Mouse (Mus musculus) forebrain, embryonic 13.5 days (tissue): ENCODE results near the gene Zfp865. TPM values are rescaled to one million over a fixed set of nuclear protein-coding genes. Genes with fewer than 3 reads are reported as not detected.
A peak's percentile ranks its signal among the peaks of the same experiment; 100 is the strongest.

ENCODE experiments used
- ATAC-seq: fragments of 200-750 bp; cut with Nextera tagmentation; 2 replicates; pipeline ENCODE4 v1.8.0; 2017
- H3K27ac ChIP-seq: fragments of 300-500 bp; sonication (generic); 2 replicates; pipeline ENCODE4 v1.5.1; 2015; ENCODE audit warnings: inconsistent platforms, mild to moderate bottlenecking, moderate library complexity
- H3K27me3 ChIP-seq: fragments of 300-500 bp; sonication (generic); 2 replicates; pipeline ENCODE4 v1.6.1; 2015; ENCODE audit warnings: mild to moderate bottlenecking, inconsistent platforms
- H3K36me3 ChIP-seq: fragments of 300-500 bp; sonication (generic); 2 replicates; pipeline ENCODE4 v1.6.1; 2015; ENCODE audit warnings: mild to moderate bottlenecking, inconsistent platforms; ENCODE audit not compliant: poor library complexity, severe bottlenecking
- H3K4me1 ChIP-seq: fragments of 300-500 bp; sonication (generic); 2 replicates; pipeline ENCODE4 v1.6.1; 2015; ENCODE audit warnings: inconsistent platforms
- H3K4me2 ChIP-seq: fragments of 300-500 bp; sonication (generic); 2 replicates; pipeline ENCODE4 v1.6.1; 2015; ENCODE audit warnings: inconsistent platforms, mild to moderate bottlenecking, moderate library complexity
- H3K4me3 ChIP-seq: fragments of 300-500 bp; sonication (generic); 2 replicates; pipeline ENCODE4 v1.5.1; 2015; ENCODE audit warnings: mild to moderate bottlenecking, inconsistent platforms
- H3K9ac ChIP-seq: fragments of 300-500 bp; sonication (generic); 2 replicates; pipeline ENCODE4 v1.6.1; 2015; ENCODE audit warnings: mild to moderate bottlenecking, inconsistent platforms
- H3K9me3 ChIP-seq: fragments of 300-500 bp; sonication (generic); replicated peaks from 2 replicates; pipeline ENCODE4 v1.6.1; 2016; ENCODE audit warnings: inconsistent platforms
- WGBS: fragments of 180-500 bp; shearing (Covaris S2); methylation state at CpG from one replicate; pipeline ENCODE4 v1.1.7; 2015; 5-methylcytosine and 5-hydroxymethylcytosine counted together
- polyA plus RNA-seq: library from polyadenylated mRNA; unstranded; fragments of >200 nt; fragmentation: Nextera tagmentation; extraction: Ambion mirVana; gene quantifications from 2 replicates; pipeline ENCODE4 v1.2.1, GENCODE M21; 2015

Gene Zfp865
- polyA plus RNA-seq, 1 experiment from 2014 or later = 5.4 TPM

- Histone ChIP-seq H3K9ac (no peak overlapping the region), H3K4me1 (peaks cover 9% of the 10 kb centered on the region; the same call in 1 of the 2 replicates), H3K4me3 (no peak overlapping the region), H3K4me2 (0 out of 2 replicates have a peak overlapping the region, but pooled peaks have one; percentile 59), H3K27me3 (no peaks in the 10 kb centered on the region), H3K36me3 (peaks cover 48% of the 10 kb centered on the region), H3K9me3 (no peaks in the 10 kb centered on the region), H3K27ac (no peak overlapping the region)
- no peak for ATAC-seq
- WGBS = 91% methylated on average over 7 of the region's 7 CpGs
Measured at GRCm38 (mm10) chr7:5037026-5037425, 16.9 kb downstream of the Zfp865 start.

- peak overlapping the region; percentile 88 for H3K27ac ChIP-seq
- H3K27me3 ChIP-seq = no peaks in the 10 kb centered on the region
- WGBS = 89% methylated on average over 8 of the region's 8 CpGs
- H3K9ac ChIP-seq = no peak overlapping the region
- H3K4me1 ChIP-seq = peaks cover 9% of the 10 kb centered on the region; the same call in 1 of the 2 replicates
- H3K4me3 ChIP-seq = peak overlapping the region; percentile 64
- H3K9me3 ChIP-seq = no peaks in the 10 kb centered on the region
- no peak for ATAC-seq
- peak overlapping the region; percentile 59 for H3K4me2 ChIP-seq
- peaks cover 44% of the 10 kb centered on the region for H3K36me3 ChIP-seq
Measured at GRCm38 (mm10) chr7:5037467-5037866, 17.3 kb downstream of the Zfp865 start.

- under 1% methylated on average over 48 of the region's 48 CpGs for WGBS
- peak within 1 kb of the TSS; percentile 72 for H3K9ac ChIP-seq
- H3K36me3 ChIP-seq = peaks cover 36% of the 10 kb centered on the region
- peak within 1 kb of the TSS; percentile 59 for H3K4me2 ChIP-seq
- peaks cover 9% of the 10 kb centered on the region; the same call in 1 of the 2 replicates for H3K4me1 ChIP-seq
- H3K9me3 ChIP-seq = no peaks in the 10 kb centered on the region
- peak within 1 kb of the TSS; percentile 88 for H3K27ac ChIP-seq
- ATAC-seq = peak; percentile 97
- H3K27me3 ChIP-seq = no peaks in the 10 kb centered on the region
- H3K4me3 ChIP-seq = peak within 1 kb of the TSS; percentile 64
Measured at GRCm38 (mm10) chr7:5038109-5038732, 18.0 kb downstream of the Zfp865 start, which contains the start of gene Zfp784. Zfp784 (minus strand) TSS chr7:5038446.

GRCm38 (mm10) chr7:5038940-5039339 lies 18.8 kb downstream of the Zfp865 start:
- Histone ChIP-seq H3K9ac (no peak overlapping the region), H3K4me3 (peak overlapping the region; percentile 64), H3K9me3 (no peaks in the 10 kb centered on the region), H3K36me3 (peaks cover 29% of the 10 kb centered on the region), H3K27me3 (no peaks in the 10 kb centered on the region), H3K4me2 (peak overlapping the region; percentile 59), H3K27ac (peak overlapping the region; percentile 88; the same call in 1 of the 2 replicates), H3K4me1 (peaks cover 9% of the 10 kb centered on the region; the same call in 1 of the 2 replicates)
- WGBS = 25% methylated on average over 5 of the region's 5 CpGs
- no peak for ATAC-seq

- H3K4me1 ChIP-seq = no peaks in the 10 kb centered on the region
- peaks cover 4% of the 10 kb centered on the region; the same call in 1 of the 2 replicates for H3K36me3 ChIP-seq
- H3K4me2 ChIP-seq = no peak overlapping the region
- no peak overlapping the region for H3K27ac ChIP-seq
- H3K4me3 ChIP-seq = no peak overlapping the region
- WGBS = 85% methylated on average over 2 of the region's 2 CpGs
- H3K27me3 ChIP-seq = no peaks in the 10 kb centered on the region
- H3K9ac ChIP-seq = no peak overlapping the region
- no peak for ATAC-seq
- no peaks in the 10 kb centered on the region for H3K9me3 ChIP-seq
Measured at GRCm38 (mm10) chr7:5044981-5045380, 24.8 kb downstream of the Zfp865 start.

- Histone ChIP-seq H3K4me2 (no peak overlapping the region), H3K4me3 (no peak overlapping the region), H3K27ac (no peak overlapping the region), H3K9ac (no peak overlapping the region), H3K27me3 (no peaks in the 10 kb centered on the region), H3K36me3 (peaks cover 3% of the 10 kb centered on the region; the same call in 1 of the 2 replicates), H3K9me3 (no peaks in the 10 kb centered on the region), H3K4me1 (peaks cover 8% of the 10 kb centered on the region)
- no peak for ATAC-seq
- WGBS = 74% methylated on average over 2 of the region's 2 CpGs
Measured at GRCm38 (mm10) chr7:5046112-5046511, 25.9 kb downstream of the Zfp865 start.

GRCm38 (mm10) chr7:5047313-5047712 lies 27.1 kb downstream of the Zfp865 start:
- WGBS = 40% methylated on average over 2 of the region's 2 CpGs
- Histone ChIP-seq H3K27ac (no peak overlapping the region), H3K9me3 (no peaks in the 10 kb centered on the region), H3K27me3 (peaks cover 4% of the 10 kb centered on the region; the same call in 1 of the 2 replicates), H3K4me1 (peaks cover 14% of the 10 kb centered on the region), H3K4me3 (no peak overlapping the region), H3K4me2 (no peak overlapping the region), H3K9ac (no peak overlapping the region), H3K36me3 (no peaks in the 10 kb centered on the region)
- no peak for ATAC-seq

GRCm38 (mm10) chr7:5051193-5052192 lies 31.3 kb downstream of the Zfp865 start, which contains the start of gene Zfp580:
Zfp580 (plus strand) TSS chr7:5051538.
- H3K9ac ChIP-seq = peak within 1 kb of the TSS; percentile 85
- H3K27ac ChIP-seq = peak within 1 kb of the TSS; percentile 77
- peaks cover 40% of the 10 kb centered on the region for H3K4me1 ChIP-seq
- no peaks in the 10 kb centered on the region for H3K9me3 ChIP-seq
- H3K27me3 ChIP-seq = peaks cover 46% of the 10 kb centered on the region
- peak within 1 kb of the TSS; percentile 90 for H3K4me2 ChIP-seq
- no peaks in the 10 kb centered on the region for H3K36me3 ChIP-seq
- peak within 1 kb of the TSS; percentile 82 for H3K4me3 ChIP-seq
- under 1% methylated on average over 64 of the region's 65 CpGs for WGBS
- ATAC-seq = peak; percentile 84

GRCm38 (mm10) chr7:5052438-5052837 lies 32.3 kb downstream of the Zfp865 start:
- H3K9me3 ChIP-seq = no peaks in the 10 kb centered on the region
- H3K36me3 ChIP-seq = no peaks in the 10 kb centered on the region
- 3% methylated on average over 7 of the region's 12 CpGs for WGBS
- peak overlapping the region; percentile 85 for H3K9ac ChIP-seq
- H3K4me2 ChIP-seq = peak overlapping the region; percentile 90
- H3K27me3 ChIP-seq = peaks cover 56% of the 10 kb centered on the region
- ATAC-seq = no peak
- peak overlapping the region; percentile 82 for H3K4me3 ChIP-seq
- H3K27ac ChIP-seq = peak overlapping the region; percentile 77; the same call in 1 of the 2 replicates
- peaks cover 49% of the 10 kb centered on the region for H3K4me1 ChIP-seq

GRCm38 (mm10) chr7:5052931-5053343 lies 32.8 kb downstream of the Zfp865 start:
- Histone ChIP-seq H3K27me3 (peaks cover 61% of the 10 kb centered on the region), H3K4me2 (peak overlapping the region; percentile 90), H3K9ac (peak overlapping the region; percentile 85), H3K9me3 (no peaks in the 10 kb centered on the region), H3K27ac (no peak overlapping the region), H3K4me1 (peaks cover 54% of the 10 kb centered on the region), H3K4me3 (peak overlapping the region; percentile 82), H3K36me3 (no peaks in the 10 kb centered on the region)
- ATAC-seq = no peak
- WGBS = 4% methylated on average over 45 of the region's 45 CpGs

- Histone ChIP-seq H3K9ac (peak overlapping the region; percentile 85), H3K36me3 (no peaks in the 10 kb centered on the region), H3K4me3 (peak overlapping the region; percentile 82), H3K4me1 (peaks cover 54% of the 10 kb centered on the region), H3K27ac (no peak overlapping the region), H3K4me2 (peak overlapping the region; percentile 90), H3K27me3 (peaks cover 67% of the 10 kb centered on the region), H3K9me3 (no peaks in the 10 kb centered on the region)
- no peak for ATAC-seq
- 7% methylated on average over 32 of the region's 32 CpGs for WGBS
Measured at GRCm38 (mm10) chr7:5053456-5054179, 33.4 kb downstream of the Zfp865 start.
